Mouse (Mus musculus) gastrocnemius, adult 8-10 months (tissue): ENCODE measurements around the gene Sohlh2. TPM values are rescaled to one million over a fixed set of nuclear protein-coding genes. Genes with fewer than 3 reads are reported as not detected.
"Not testable (repeated sequence)": the region's sequence is repeated elsewhere in the genome, so short reads cannot be mapped to it uniquely, and the experiment has no call there.

ENCODE experiments used
- DNase-seq, 2 experiments: peaks; one replicate each; pipeline ENCODE4 v3.0.0; 2022; ENCODE audit warnings: low spot score in 2 of 2
- total RNA-seq, 4 experiments: library from RNA; stranded (reverse); gene quantifications; 2 replicates each; pipeline ENCODE4 v1.2.4; 2022

Gene Sohlh2
- total RNA-seq: not detected

- no peak for DNase-seq
These were observed at the start of gene Sohlh2 for GRCm38 (mm10) chr3:55181766-55182165. Gene Sohlh2, plus strand, starts transcription at chr3:55182028.

GRCm38 (mm10) chr3:55137039-55137438 lies 44.8 kb upstream of the Sohlh2 start, which contains the start of gene Ccdc169:
Gene Ccdc169, plus strand, starts transcription at chr3:55137339.
- DNase-seq: no peak

GRCm38 (mm10) chr3:55139837-55140236 lies 42.0 kb upstream of the Sohlh2 start:
- no peak for DNase-seq

GRCm38 (mm10) chr3:55141401-55141800 lies 40.4 kb upstream of the Sohlh2 start:
- DNase-seq: no peak

GRCm38 (mm10) chr3:55144916-55145315 lies 36.9 kb upstream of the Sohlh2 start:
- no peak for DNase-seq

GRCm38 (mm10) chr3:55146441-55146840 lies 35.4 kb upstream of the Sohlh2 start:
- no peak for DNase-seq

- DNase-seq: no peak
These were observed 34.7 kb upstream of the Sohlh2 start for GRCm38 (mm10) chr3:55147156-55147555.

- DNase-seq: no peak
These were observed 33.7 kb upstream of the Sohlh2 start for GRCm38 (mm10) chr3:55148091-55148490.

GRCm38 (mm10) chr3:55151656-55152433 lies 30.0 kb upstream of the Sohlh2 start:
- DNase-seq: peak in 1 of 2 experiments; percentile 10

- no peak for DNase-seq
These were observed 29.0 kb upstream of the Sohlh2 start for GRCm38 (mm10) chr3:55152673-55153334.

- DNase-seq: no peak
These were observed 27.7 kb upstream of the Sohlh2 start for GRCm38 (mm10) chr3:55154163-55154562.

GRCm38 (mm10) chr3:55157413-55157812 lies 24.4 kb upstream of the Sohlh2 start:
- no peak for DNase-seq

GRCm38 (mm10) chr3:55161144-55161543 lies 20.7 kb upstream of the Sohlh2 start:
- DNase-seq: no peak

- no peak for DNase-seq
These were observed 18.3 kb upstream of the Sohlh2 start for GRCm38 (mm10) chr3:55163510-55163909.

GRCm38 (mm10) chr3:55172478-55172877 lies 9.3 kb upstream of the Sohlh2 start:
- no peak for DNase-seq

- no peak for DNase-seq
These were observed 4.6 kb upstream of the Sohlh2 start for GRCm38 (mm10) chr3:55177271-55177670.

GRCm38 (mm10) chr3:55191668-55192067 lies 9.8 kb downstream of the Sohlh2 start:
- DNase-seq: no peak

- DNase-seq: no peak
These were observed 11.5 kb downstream of the Sohlh2 start for GRCm38 (mm10) chr3:55193351-55193750.

- no peak for DNase-seq
These were observed 13.0 kb downstream of the Sohlh2 start for GRCm38 (mm10) chr3:55194792-55195191.

- DNase-seq: no peak
These were observed 13.9 kb downstream of the Sohlh2 start for GRCm38 (mm10) chr3:55195581-55196327.

GRCm38 (mm10) chr3:55196328-55196710 lies 14.5 kb downstream of the Sohlh2 start:
- DNase-seq: no peak

GRCm38 (mm10) chr3:55203621-55204020 lies 21.8 kb downstream of the Sohlh2 start:
- DNase-seq: not testable (repeated sequence)
